Mouse (Mus musculus) layer of hippocampus, postnatal 36 days (tissue): ENCODE results near the gene Krtap20-2. TPM values are rescaled to one million over a fixed set of nuclear protein-coding genes. Genes with fewer than 3 reads are reported as not detected.
"Not testable (repeated sequence)": the region's sequence is repeated elsewhere in the genome, so short reads cannot be mapped to it uniquely, and the experiment has no call there.

Experiments
- DNase-seq, 2 experiments: peaks; one replicate each; pipeline ENCODE4 v3.0.0; 2022
- total RNA-seq, 2 experiments: library from RNA; stranded (reverse); gene quantifications; 2 replicates each; pipeline ENCODE4 v1.2.3; 2021

The Krtap20-2 gene
- not detected for total RNA-seq

GRCm38 (mm10) chr16:89205561-89205960 lies at the start of gene Krtap20-2:
Krtap20-2 (plus strand) TSS chr16:89205861.
- no peak for DNase-seq

GRCm38 (mm10) chr16:89157652-89158051 lies 48.0 kb upstream of the Krtap20-2 start, which contains the start of gene Gm9789:
Gm9789 (plus strand) TSS chr16:89157952.
- DNase-seq = no peak

- DNase-seq = not testable (repeated sequence)
Observed at GRCm38 (mm10) chr16:89169190-89169589, 36.5 kb upstream of the Krtap20-2 start, which contains the start of gene Gm7735. Gm7735 (plus strand) TSS chr16:89169490.

- DNase-seq = no peak
Observed at GRCm38 (mm10) chr16:89174435-89174834, 31.2 kb upstream of the Krtap20-2 start, which contains the start of gene 1110057P08Rik. 1110057P08Rik (plus strand) TSS chr16:89174735.

DNA sequence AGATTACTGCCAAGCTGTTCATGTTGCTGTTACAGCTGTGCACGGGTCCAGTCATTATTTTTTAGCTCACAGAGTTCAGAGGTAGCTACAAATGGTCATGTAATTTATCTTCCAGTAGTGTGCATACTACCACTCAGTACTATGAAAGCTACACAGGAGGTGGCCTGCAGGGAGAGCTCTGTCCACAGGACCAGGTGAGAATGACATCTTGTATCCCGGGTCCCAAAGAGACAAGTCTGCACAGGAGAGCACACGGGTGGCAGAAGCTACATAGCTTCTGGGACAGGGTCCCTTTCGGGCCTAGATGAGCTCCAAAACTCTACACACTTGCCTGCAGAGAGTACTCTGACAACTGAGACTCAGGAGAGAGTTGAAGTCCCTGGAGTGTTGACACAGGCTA lies 17.0 kb upstream of the Krtap20-2 start:
- no peak for DNase-seq

Other genes starting within 250 kb of the Krtap20-2 start
- not detected for gene Krtap16-3, start 243.0 kb upstream of the Krtap20-2 start, total RNA-seq
- not detected for gene Krtap22-2, start 195.1 kb upstream of the Krtap20-2 start, total RNA-seq
- not detected for gene Gm10229, start 190.6 kb upstream of the Krtap20-2 start, total RNA-seq
- gene Krtap6-1, start 174.2 kb upstream of the Krtap20-2 start, total RNA-seq = not detected
- not detected for gene Gm10228, start 164.4 kb upstream of the Krtap20-2 start, total RNA-seq
- gene Krtap6-5, start 158.0 kb upstream of the Krtap20-2 start, total RNA-seq = not detected
- not detected for gene 1110025L11Rik, start 141.9 kb upstream of the Krtap20-2 start, total RNA-seq
- not detected for gene Krtap6-3, start 121.8 kb upstream of the Krtap20-2 start, total RNA-seq
- not detected for gene Gm6358, start 65.0 kb upstream of the Krtap20-2 start, total RNA-seq
- gene Gm10061, start 54.8 kb upstream of the Krtap20-2 start, total RNA-seq = not detected
- gene Gm9789, start 47.9 kb upstream of the Krtap20-2 start, total RNA-seq = not detected
- not detected for gene Gm7735, start 36.4 kb upstream of the Krtap20-2 start, total RNA-seq
- not detected for gene 1110057P08Rik, start 31.1 kb upstream of the Krtap20-2 start, total RNA-seq
- not detected for gene Krtap21-1, start 198.0 kb downstream of the Krtap20-2 start, total RNA-seq
- gene Krtap6-2, start 214.2 kb downstream of the Krtap20-2 start, total RNA-seq = not detected